Mouse (Mus musculus) cerebellum, adult 2 months (tissue): ENCODE results near the gene Il23a.

Source experiments
- CTCF ChIP-seq: fragments of 200-500 bp; IDR thresholded peaks from 2 replicates; pipeline ENCODE4 v1.5.1; 2011; ENCODE audit warnings: low read depth, mild to moderate bottlenecking, control low read depth, low read length, moderate library complexity, borderline replicate concordance; ENCODE audit not compliant: insufficient read depth
- POLR2A ChIP-seq: fragments of 200-500 bp; IDR thresholded peaks from 2 replicates; pipeline ENCODE4 v1.6.1; 2011; ENCODE audit warnings: low read length, control low read depth, borderline replicate concordance; ENCODE audit not compliant: insufficient read depth

- TF ChIP-seq CTCF, result no peak
- no peak for TF ChIP-seq POLR2A
Observed at GRCm38 (mm10) chr10:128336597-128336996, 38.0 kb upstream of the Il23a start.
